Mouse (Mus musculus) thymus, adult 2 months (tissue): Measurements from ENCODE around the gene Fitm1.

ENCODE experiments used
- CTCF ChIP-seq: fragments of 200-500 bp; IDR thresholded peaks from 2 replicates; pipeline ENCODE4 v1.5.1; 2012; ENCODE audit warnings: mild to moderate bottlenecking, control low read depth, low read length, moderate library complexity, borderline replicate concordance; ENCODE audit not compliant: control insufficient read depth, poor library complexity, insufficient read depth; ENCODE audit errors: extremely low read depth
- POLR2A ChIP-seq: fragments of 200-500 bp; IDR thresholded peaks from 2 replicates; pipeline ENCODE4 v1.6.1; 2012; ENCODE audit warnings: mild to moderate bottlenecking, low read length, control low read depth, moderate library complexity; ENCODE audit not compliant: control insufficient read depth, poor library complexity, insufficient read depth; ENCODE audit errors: extremely low read depth

DNA sequence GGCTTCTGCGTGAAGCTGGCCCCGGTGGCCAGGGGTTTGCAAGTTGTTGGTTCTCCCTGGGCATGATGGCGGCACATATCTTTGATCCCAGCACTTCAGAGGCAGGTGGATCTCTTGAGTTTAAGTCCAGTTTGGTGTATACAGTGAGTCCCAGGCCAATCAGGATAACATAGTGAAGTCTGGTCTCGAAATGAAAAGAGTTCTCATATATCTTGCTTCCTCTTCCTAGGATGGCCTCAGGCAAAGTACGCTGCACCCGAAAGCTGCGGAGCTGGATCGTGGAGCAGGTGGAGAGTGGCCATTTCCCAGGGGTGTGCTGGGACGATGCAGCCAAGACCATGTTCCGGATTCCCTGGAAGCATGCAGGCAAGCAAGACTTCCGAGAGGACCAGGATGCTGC, 29.4 kb downstream of the Fitm1 start:
- no peak for TF ChIP-seq CTCF
- TF ChIP-seq POLR2A: no peak
